Mouse (Mus musculus) natural killer cell, adult 2 months (primary cell): ENCODE data around the gene Tprg.

Experiments
- DNase-seq, 2 experiments: peaks; one replicate each; pipeline ENCODE4 v3.0.0; 2022; ENCODE audit warnings: low spot score in 2 of 2

Tprg gene

DNA sequence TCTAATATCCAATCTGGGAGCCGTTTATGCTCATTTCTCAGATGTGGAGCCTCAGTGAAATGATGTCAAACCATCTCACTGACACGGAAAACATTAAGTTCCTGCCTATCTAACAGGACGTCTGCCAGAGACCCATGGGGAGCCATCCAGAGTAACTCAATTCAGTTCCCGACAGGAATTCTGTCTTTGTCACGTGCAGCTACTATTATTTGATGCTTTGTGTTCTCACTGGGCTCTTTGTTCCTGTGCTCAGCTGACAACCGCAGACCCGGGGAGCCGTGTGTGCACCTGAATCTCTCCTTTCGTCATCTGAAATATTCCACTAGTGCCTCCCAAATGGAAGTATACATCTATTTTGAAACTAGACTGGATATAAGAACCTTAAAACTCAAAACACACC, 138.3 kb downstream of the Tprg start:
- no peak for DNase-seq

DNA sequence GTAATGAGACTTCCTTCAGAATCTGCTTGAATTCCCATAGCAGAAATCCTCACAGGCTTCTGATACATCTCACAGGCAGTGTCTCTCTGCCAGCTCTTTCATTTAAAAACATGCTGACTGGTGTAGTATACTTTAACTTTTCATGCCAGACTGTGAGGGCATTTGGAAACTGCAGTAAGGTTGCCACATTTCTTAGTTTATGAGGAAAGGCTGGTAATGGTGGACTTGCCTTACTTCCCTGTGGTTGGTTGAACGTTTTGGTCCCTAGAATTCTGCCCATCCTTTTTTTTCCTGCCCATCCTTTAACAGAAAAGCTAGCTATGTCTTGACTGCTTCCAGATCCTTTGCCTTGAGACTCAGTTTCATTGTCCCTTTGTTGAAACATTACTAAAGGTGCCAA, 138.8 kb downstream of the Tprg start:
- no peak for DNase-seq

DNA sequence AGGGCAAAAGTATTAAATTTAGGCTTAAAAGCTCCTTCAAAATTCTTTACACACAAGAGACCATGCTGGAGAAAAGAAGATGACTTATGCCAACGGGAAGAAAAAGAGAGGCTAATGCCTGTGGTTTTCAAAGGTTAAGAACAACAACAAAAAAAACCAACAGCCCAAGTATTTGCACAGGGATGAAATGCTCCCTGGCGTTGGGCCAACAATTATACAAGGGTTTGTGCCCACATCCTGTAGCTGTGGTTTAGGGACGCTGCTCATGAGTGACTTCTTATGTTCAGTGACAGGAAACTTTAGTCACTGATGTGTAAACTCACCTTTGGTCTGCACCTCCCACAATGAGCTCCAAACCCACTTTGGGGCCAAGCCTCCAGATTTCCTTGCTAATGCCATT, 139.6 kb downstream of the Tprg start:
- DNase-seq = peak; percentile 81 to 84

DNA sequence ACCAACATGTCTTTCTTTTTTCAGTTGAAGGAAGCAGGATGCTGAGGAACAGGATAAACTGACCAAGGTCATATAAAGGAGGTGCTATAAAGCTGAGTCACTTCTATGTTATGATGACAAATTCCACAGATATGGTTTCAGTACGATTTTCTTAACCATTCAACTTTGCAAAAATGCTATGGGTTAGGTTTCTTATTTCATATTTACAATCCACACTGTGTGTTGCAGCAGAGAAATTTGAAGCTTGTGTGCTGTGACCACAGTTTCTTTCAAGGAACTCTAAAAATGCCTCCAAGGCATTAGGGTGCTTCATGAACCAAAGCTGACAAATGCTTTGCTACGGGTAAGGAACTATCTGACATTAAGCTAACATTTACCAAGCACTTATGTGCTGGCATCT, 153.4 kb downstream of the Tprg start:
- DNase-seq = no peak

DNA sequence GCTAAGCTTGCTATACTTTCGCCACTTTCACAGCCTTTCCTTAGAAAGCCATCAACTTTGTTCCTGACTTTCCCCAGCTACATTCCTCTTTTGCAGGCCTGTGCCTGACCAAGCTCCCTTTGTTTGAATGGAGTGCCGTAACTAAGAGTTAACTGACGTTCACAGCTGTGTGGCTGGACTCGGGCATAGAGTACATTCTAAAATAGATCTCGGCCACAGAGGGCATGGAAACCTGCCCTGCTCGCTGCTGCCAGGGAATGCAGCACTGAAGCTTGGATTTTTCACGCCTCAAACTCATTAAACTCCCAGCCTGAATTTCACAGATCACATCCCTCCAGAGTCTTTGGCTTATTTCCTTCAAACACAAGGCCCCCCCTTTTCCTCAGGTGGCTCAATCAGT, 159.0 kb downstream of the Tprg start:
- DNase-seq = no peak

DNA sequence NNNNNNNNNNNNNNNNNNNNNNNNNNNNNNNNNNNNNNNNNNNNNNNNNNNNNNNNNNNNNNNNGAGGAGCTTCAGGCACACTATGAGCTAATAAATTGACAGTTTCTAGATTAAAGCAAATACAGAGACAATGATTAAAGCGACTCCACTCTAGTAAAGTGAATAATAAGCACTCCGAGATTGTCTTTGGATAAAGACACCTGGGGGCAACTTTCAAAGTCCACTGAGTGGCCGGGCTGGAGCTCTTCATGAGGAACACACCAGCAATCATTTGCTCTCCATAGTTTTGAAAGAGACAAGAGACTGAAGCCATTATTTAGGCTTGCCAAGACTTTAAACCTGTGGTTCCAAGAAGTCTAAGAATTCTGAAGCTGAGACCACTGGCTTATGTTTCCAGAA, 164.9 kb downstream of the Tprg start:
- DNase-seq = no peak

DNA sequence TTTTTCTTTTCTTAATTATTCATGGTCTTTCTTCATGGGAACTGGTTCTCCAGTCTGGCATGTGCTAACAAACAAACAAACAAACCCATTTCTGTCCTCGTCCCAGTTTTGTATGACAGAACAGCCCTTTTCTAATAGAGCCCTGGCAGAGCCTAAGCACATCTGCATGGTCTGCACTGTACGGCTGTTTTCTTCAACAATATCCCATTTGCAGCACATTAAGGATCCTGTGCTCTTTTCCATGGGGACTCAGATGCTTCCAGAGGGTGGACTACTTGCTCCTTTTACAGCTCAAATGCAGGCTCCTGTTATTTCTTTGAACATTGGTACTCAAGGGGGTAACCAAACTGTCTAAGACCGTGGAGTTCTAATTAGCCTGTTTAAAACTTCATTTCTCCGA, 178.1 kb downstream of the Tprg start:
- no peak for DNase-seq

DNA sequence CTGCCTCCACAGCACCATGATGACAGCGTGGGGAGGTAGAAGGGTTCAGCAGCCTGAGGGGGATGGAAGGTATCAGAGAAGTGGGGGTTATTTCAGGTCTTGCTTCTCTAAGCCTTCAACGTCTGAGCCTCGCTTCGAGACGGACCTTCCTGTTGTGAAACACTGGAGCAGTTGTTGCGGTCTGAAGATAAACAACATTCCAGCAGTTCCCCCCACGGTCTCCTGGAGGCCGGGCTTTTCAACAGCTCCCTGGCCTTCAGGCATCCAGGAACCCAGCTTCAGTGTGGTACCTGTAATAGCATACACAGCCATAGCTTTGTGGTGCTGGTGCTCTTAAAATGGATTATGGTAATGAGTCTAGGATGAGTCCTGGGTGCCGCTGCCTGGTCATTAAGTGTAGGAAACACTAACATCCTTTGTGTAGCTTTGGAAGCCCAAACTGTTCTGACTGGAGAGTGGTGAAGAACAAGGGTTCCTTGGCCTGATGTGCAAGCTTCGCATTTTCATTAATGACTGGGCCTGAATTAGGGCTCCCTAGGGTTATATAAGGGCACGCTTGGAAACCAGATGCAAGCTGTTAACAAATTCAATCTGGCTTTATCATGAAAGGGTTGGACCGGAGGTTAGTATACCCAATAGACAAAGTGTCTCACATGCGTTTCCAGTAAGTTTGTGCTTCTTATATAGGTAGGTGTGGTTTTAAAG, 179.0 kb downstream of the Tprg start:
- DNase-seq = no peak

DNA sequence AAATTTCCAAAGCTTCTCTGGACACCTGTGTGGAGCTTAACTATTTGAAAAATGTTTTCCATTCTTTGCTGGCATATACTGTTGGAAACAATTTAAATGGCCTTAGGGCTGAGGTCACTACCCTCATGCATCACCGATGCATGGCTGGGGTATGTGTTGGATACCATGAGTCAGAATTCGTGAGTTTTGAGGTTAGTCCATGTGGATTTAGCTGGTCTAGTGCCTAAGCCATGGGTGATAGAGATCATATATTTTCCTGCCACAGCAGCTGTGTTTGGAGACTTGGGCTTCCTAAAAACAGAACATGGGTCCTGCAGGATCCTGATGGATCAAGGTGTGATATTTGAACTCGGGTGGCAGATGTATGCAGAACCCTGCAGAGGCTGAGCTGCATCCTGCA, 181.4 kb downstream of the Tprg start:
- no peak for DNase-seq

DNA sequence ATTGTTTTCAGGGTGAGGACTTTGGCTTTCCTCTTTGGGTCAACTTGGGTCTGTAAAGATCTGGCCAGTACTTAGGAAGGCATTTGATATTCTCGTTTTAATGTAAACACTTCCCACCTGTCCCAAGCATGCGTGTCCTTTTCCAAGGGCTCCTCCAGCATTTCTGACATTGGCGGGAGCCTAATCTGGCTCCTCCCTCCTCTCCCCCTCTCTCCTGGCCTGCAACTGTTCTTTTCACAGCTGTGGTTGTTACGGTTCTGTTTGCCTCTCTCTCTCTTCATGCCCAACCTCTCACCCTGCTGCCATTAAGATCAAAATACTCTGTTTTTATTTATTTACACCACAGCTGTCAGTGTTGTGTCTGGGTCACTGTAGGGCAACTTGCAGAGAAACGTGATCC, 182.0 kb downstream of the Tprg start:
- no peak for DNase-seq
